10 mouse cellular contexts compared by ENCODE assay signal in the genomic region with DNA sequence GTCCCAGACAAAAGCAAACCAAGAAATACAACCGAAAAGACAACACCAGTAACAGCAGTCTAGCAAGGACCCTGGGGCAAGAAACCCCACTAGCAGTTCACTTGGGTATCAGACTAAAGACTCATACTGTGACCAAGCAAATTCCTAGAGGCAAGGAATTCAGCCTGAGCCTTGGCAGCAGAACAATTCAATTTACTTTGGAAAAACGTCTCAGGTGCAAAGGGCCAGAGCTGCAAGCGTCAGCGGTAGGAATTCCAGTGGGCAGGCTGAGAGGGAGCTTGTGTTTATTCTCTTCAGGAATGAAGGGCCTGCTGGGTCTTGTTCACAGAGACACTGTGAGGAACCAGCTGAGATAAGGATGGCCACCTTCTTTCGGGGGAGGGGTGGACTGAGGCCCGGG. TPM values are rescaled to one million over a fixed set of nuclear protein-coding genes. Genes with fewer than 3 reads are reported as not detected.
A peak's percentile ranks its signal among the peaks of the same experiment; 100 is the strongest.
DNase-seq lines count a peak whose midpoint lies in the region; ATAC-seq and TF ChIP-seq lines count a peak whose summit lies in the region.
"Had no signal": no experiment of that assay in that cellular context is flagged by ENCODE, and none has a peak within 500 bp of the region (broad histone marks: within the 10 kb centered on the region; RNA-seq: fewer than 3 reads in every experiment).

No protein-coding gene starts in this region.

- 38% methylated on average over 6 of the region's 6 CpGs for WGBS in kidney, adult 2 months
- WGBS in embryonic facial prominence, embryonic 13.5 days, result 21% methylated on average over 6 of the region's 6 CpGs
- 17% methylated on average over 6 of the region's 6 CpGs for WGBS in lung, embryonic 16.5 days
- 33% methylated on average over 6 of the region's 6 CpGs for WGBS in neural tube, embryonic 15.5 days
- 14% methylated on average over 6 of the region's 6 CpGs for WGBS in heart, embryonic 11.5 days (ENCODE audit: insufficient replicate concordance)

- no peak for TF ChIP-seq POLR2A in kidney, adult 2 months (IDR thresholded peaks at IDR 0.05; ENCODE audit: low read depth, low read length)

- ATAC-seq in embryonic facial prominence, embryonic 13.5 days (ENCODE audit: insufficient number of reproducible peaks, insufficient read depth, low FRiP score, low TSS enrichment, low read depth), result no peak
- peak; percentile 55; the same call in 1 of the 2 replicates for ATAC-seq in lung, embryonic 16.5 days (ENCODE audit: low read depth)
- no peak for ATAC-seq in neural tube, embryonic 15.5 days (ENCODE audit: low FRiP score)
- ATAC-seq in heart, embryonic 11.5 days (replicated peaks; ENCODE audit: insufficient number of reproducible peaks, low FRiP score, low TSS enrichment), result no peak

- intact Hi-C loops in left cerebral cortex, postnatal 36 days (cut with DNase I), result no loop called here

- no peak for TF ChIP-seq CTCF in kidney, adult 2 months (conservative IDR thresholded peaks at IDR 0.05; ENCODE audit: insufficient read depth, insufficient read length, low read depth, low read length)

- no peak overlapping the region for H3K27ac ChIP-seq in kidney, adult 2 months (ENCODE audit: insufficient read depth, low read depth, low read length)
- peak overlapping the region; percentile 62; the same call in 1 of the 2 replicates for H3K27ac ChIP-seq in embryonic facial prominence, embryonic 13.5 days
- H3K27ac ChIP-seq in lung, embryonic 16.5 days (ENCODE audit: low read length), result peak overlapping the region; percentile 69
- no peak overlapping the region for H3K27ac ChIP-seq in neural tube, embryonic 15.5 days (replicated peaks)
- no peak overlapping the region for H3K27ac ChIP-seq in heart, embryonic 11.5 days (ENCODE audit: low read depth, low read length)
- H3K27ac ChIP-seq: heart, embryonic 13.5 days; left cerebral cortex, adult 2 months had no signal

- H3K9ac ChIP-seq in embryonic facial prominence, embryonic 13.5 days, result no peak overlapping the region
- H3K9ac ChIP-seq in lung, embryonic 16.5 days (ENCODE audit: low read length), result no peak overlapping the region
- H3K9ac ChIP-seq in neural tube, embryonic 15.5 days (replicated peaks), result no peak overlapping the region
- no peak overlapping the region for H3K9ac ChIP-seq in heart, embryonic 11.5 days (ENCODE audit: low read depth, low read length)
- H3K9ac ChIP-seq: heart, embryonic 13.5 days had no signal

- H3K4me3 ChIP-seq in kidney, adult 2 months (ENCODE audit: insufficient read depth, low read depth, low read length), result no peak overlapping the region
- no peak overlapping the region for H3K4me3 ChIP-seq in embryonic facial prominence, embryonic 13.5 days
- H3K4me3 ChIP-seq in lung, embryonic 16.5 days (ENCODE audit: low read length), result no peak overlapping the region
- no peak overlapping the region for H3K4me3 ChIP-seq in neural tube, embryonic 15.5 days (replicated peaks)
- H3K4me3 ChIP-seq in heart, embryonic 11.5 days (ENCODE audit: low read depth, low read length), result no peak overlapping the region
- H3K4me3 ChIP-seq: heart, embryonic 13.5 days; left cerebral cortex, adult 2 months had no signal

- H3K4me1 ChIP-seq in kidney, adult 2 months (ENCODE audit: control insufficient read depth, insufficient read depth, low read length), result no peaks in the 10 kb centered on the region
- peaks cover 37% of the 10 kb centered on the region for H3K4me1 ChIP-seq in embryonic facial prominence, embryonic 13.5 days
- H3K4me1 ChIP-seq in lung, embryonic 16.5 days (replicated peaks; ENCODE audit: control insufficient read depth, insufficient read depth, low read length), result peaks cover 15% of the 10 kb centered on the region
- no peaks in the 10 kb centered on the region for H3K4me1 ChIP-seq in neural tube, embryonic 15.5 days
- peaks cover 15% of the 10 kb centered on the region for H3K4me1 ChIP-seq in heart, embryonic 11.5 days (ENCODE audit: control insufficient read depth, insufficient read depth, low read length)

- no peaks in the 10 kb centered on the region for H3K27me3 ChIP-seq in kidney, adult 2 months (replicated peaks; ENCODE audit: control insufficient read depth, insufficient read depth, low read length)
- no peaks in the 10 kb centered on the region for H3K27me3 ChIP-seq in embryonic facial prominence, embryonic 13.5 days
- no peaks in the 10 kb centered on the region for H3K27me3 ChIP-seq in lung, embryonic 16.5 days (ENCODE audit: control insufficient read depth, insufficient read depth, low read depth, low read length)
- no peaks in the 10 kb centered on the region for H3K27me3 ChIP-seq in neural tube, embryonic 15.5 days (replicated peaks)
- no peaks in the 10 kb centered on the region for H3K27me3 ChIP-seq in heart, embryonic 11.5 days (ENCODE audit: control insufficient read depth, insufficient read depth, low read length)
- H3K27me3 ChIP-seq: heart, embryonic 13.5 days had no signal

- no peaks in the 10 kb centered on the region for H3K9me3 ChIP-seq in embryonic facial prominence, embryonic 13.5 days
- no peaks in the 10 kb centered on the region for H3K9me3 ChIP-seq in lung, embryonic 16.5 days (ENCODE audit: control insufficient read depth, low read length)
- H3K9me3 ChIP-seq in neural tube, embryonic 15.5 days (replicated peaks), result no peaks in the 10 kb centered on the region
- H3K9me3 ChIP-seq in heart, embryonic 11.5 days (replicated peaks; ENCODE audit: control insufficient read depth, low read length), result no peaks in the 10 kb centered on the region
- H3K9me3 ChIP-seq: heart, embryonic 13.5 days had no signal

- no peak overlapping the region for H3K4me2 ChIP-seq in embryonic facial prominence, embryonic 13.5 days
- no peak overlapping the region for H3K4me2 ChIP-seq in lung, embryonic 16.5 days (ENCODE audit: low read depth, low read length)
- H3K4me2 ChIP-seq in neural tube, embryonic 15.5 days, result no peak overlapping the region
- no peak overlapping the region for H3K4me2 ChIP-seq in heart, embryonic 11.5 days
- H3K4me2 ChIP-seq: heart, embryonic 13.5 days had no signal

- peak; percentile 38 for DNase-seq in kidney, adult 2 months
- no peak for DNase-seq in kidney, adult 9 months
- DNase-seq in Muller cell, postnatal 12 days (ENCODE audit: inconsistent ontology term), result peak; percentile 89
- no peak for DNase-seq in left cerebral cortex, postnatal 36 days (ENCODE audit: low spot score in 2 of 2)

- no peaks in the 10 kb centered on the region for H3K36me3 ChIP-seq in kidney, adult 2 months (ENCODE audit: control insufficient read depth, insufficient read depth, low read length)
- H3K36me3 ChIP-seq in embryonic facial prominence, embryonic 13.5 days, result no peaks in the 10 kb centered on the region
- H3K36me3 ChIP-seq in lung, embryonic 16.5 days (ENCODE audit: control insufficient read depth, insufficient read depth, low read length), result no peaks in the 10 kb centered on the region
- H3K36me3 ChIP-seq in neural tube, embryonic 15.5 days, result no peaks in the 10 kb centered on the region
- no peaks in the 10 kb centered on the region for H3K36me3 ChIP-seq in heart, embryonic 11.5 days (ENCODE audit: control insufficient read depth, insufficient read depth, low read length)
- H3K36me3 ChIP-seq: heart, embryonic 13.5 days had no signal

RNA-seq across cellular contexts. Expression of gene Igfbp2, which starts 45.5 kb away (rescaled TPM):
- polyA plus RNA-seq in kidney, adult 2 months (2012; rRNA removed), result 12.6 and 13.5 TPM in 2 replicates
- polyA plus RNA-seq in embryonic facial prominence, embryonic 13.5 days (2015; fragmentation: Nextera tagmentation; extraction: Ambion mirVana), result 469 and 555 TPM in 2 replicates
- 213 and 233 TPM in 2 replicates for polyA plus RNA-seq in lung, embryonic 16.5 days (2015; fragmentation: Nextera tagmentation; extraction: Ambion mirVana)
- polyA plus RNA-seq in neural tube, embryonic 15.5 days (2015; fragmentation: Nextera tagmentation; extraction: Ambion mirVana), result 278 and 341 TPM in 2 replicates
- 10 to 100 TPM; 75.9 to 80.0 TPM for total RNA-seq in left cerebral cortex, postnatal 36 days (2021)
- 87.8 and 88.7 TPM in 2 replicates for polyA plus RNA-seq in heart, embryonic 11.5 days (2014; fragmentation: Nextera tagmentation; extraction: Ambion mirVana)

Comparison
In these comparisons a context has a peak if more than half of its experiments do, and no peak if none do; other contexts are left out.
1. DNase-seq: peak in kidney, adult 2 months (single experiment) and Muller cell, postnatal 12 days (single experiment); none in kidney, adult 9 months (single experiment) and left cerebral cortex, postnatal 36 days (0 of 2).
2. H3K27ac ChIP-seq: peak in embryonic facial prominence, embryonic 13.5 days (single experiment) and lung, embryonic 16.5 days (single experiment); none in kidney, adult 2 months (single experiment), neural tube, embryonic 15.5 days (single experiment) and heart, embryonic 11.5 days (single experiment).